ENCODE assay signal across 8 mouse cellular contexts in the genomic region with DNA sequence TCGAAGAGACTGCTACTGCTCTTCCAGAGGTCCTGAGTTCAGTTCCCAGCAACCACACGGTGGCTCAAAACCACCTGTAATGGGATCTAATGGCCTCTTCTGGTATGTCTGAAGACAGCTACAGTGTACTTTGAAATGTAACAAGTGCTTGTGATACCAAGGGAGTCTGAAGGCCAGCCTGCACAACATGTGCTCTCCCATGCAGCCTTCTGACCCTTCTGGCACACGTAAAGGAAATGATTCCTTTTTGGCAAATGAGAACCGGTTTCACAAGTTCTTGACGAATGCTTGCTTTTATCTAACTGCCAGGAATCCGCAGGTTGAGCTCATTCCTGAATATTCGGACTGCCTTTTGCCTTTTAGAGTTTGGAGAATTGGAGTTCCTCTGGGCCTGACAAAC. TPM values are rescaled to one million over a fixed set of nuclear protein-coding genes. Genes with fewer than 3 reads are reported as not detected.
A peak's percentile ranks its signal among the peaks of the same experiment; 100 is the strongest.
DNase-seq lines count a peak whose midpoint lies in the region; ATAC-seq and TF ChIP-seq lines count a peak whose summit lies in the region.

No protein-coding gene starts in this region.

- peak overlapping the region; percentile 53 for H3K9ac ChIP-seq in intestine, postnatal 0 days (ENCODE audit: low read depth, low read length)
- peak overlapping the region; percentile 63 for H3K9ac ChIP-seq in midbrain, embryonic 11.5 days (ENCODE audit: low read length)

- peak; percentile 58 for ATAC-seq in intestine, postnatal 0 days
- no peak for ATAC-seq in midbrain, embryonic 11.5 days (ENCODE audit: low FRiP score)

- H3K4me3 ChIP-seq in kidney, adult 2 months (ENCODE audit: insufficient read depth, low read depth, low read length): no peak overlapping the region; the same call in 1 of the 2 replicates
- peak overlapping the region; percentile 32 for H3K4me3 ChIP-seq in intestine, postnatal 0 days (ENCODE audit: low read depth, low read length)
- peak overlapping the region; percentile 14; the same call in 1 of the 2 replicates for H3K4me3 ChIP-seq in midbrain, embryonic 11.5 days (ENCODE audit: low read depth, low read length)

- H3K27me3 ChIP-seq in kidney, adult 2 months (replicated peaks; ENCODE audit: control insufficient read depth, insufficient read depth, low read length): no peaks in the 10 kb centered on the region
- no peaks in the 10 kb centered on the region for H3K27me3 ChIP-seq in intestine, postnatal 0 days (replicated peaks; ENCODE audit: control insufficient read depth, insufficient read depth, low read length)
- no peaks in the 10 kb centered on the region for H3K27me3 ChIP-seq in midbrain, embryonic 11.5 days (ENCODE audit: control insufficient read depth, insufficient read depth, low read length)

- TF ChIP-seq CTCF in kidney, adult 2 months (conservative IDR thresholded peaks at IDR 0.05; ENCODE audit: insufficient read depth, insufficient read length, low read depth, low read length): no peak
- no peak for TF ChIP-seq CTCF in intestine, postnatal 0 days (IDR thresholded peaks at IDR 0.05; ENCODE audit: low read depth)

- H3K4me2 ChIP-seq in intestine, postnatal 0 days (replicated peaks; ENCODE audit: low read depth): peak overlapping the region; percentile 70
- peak overlapping the region; percentile 41 for H3K4me2 ChIP-seq in midbrain, embryonic 11.5 days

- no peaks in the 10 kb centered on the region for H3K36me3 ChIP-seq in kidney, adult 2 months (ENCODE audit: control insufficient read depth, insufficient read depth, low read length)
- H3K36me3 ChIP-seq in intestine, postnatal 0 days (ENCODE audit: control insufficient read depth, insufficient read depth): no peaks in the 10 kb centered on the region
- H3K36me3 ChIP-seq in midbrain, embryonic 11.5 days (ENCODE audit: control insufficient read depth, insufficient read depth, low read length): no peaks in the 10 kb centered on the region

- TF ChIP-seq POLR2A in kidney, adult 2 months (IDR thresholded peaks at IDR 0.05; ENCODE audit: low read depth, low read length): no peak

- 15% methylated on average over 7 of the region's 7 CpGs for WGBS in kidney, adult 2 months
- 9% methylated on average over 7 of the region's 7 CpGs for WGBS in intestine, postnatal 0 days
- WGBS in midbrain, embryonic 11.5 days: 54% methylated on average over 7 of the region's 7 CpGs

- no peaks in the 10 kb centered on the region for H3K9me3 ChIP-seq in intestine, postnatal 0 days (ENCODE audit: control insufficient read depth)
- no peaks in the 10 kb centered on the region for H3K9me3 ChIP-seq in midbrain, embryonic 11.5 days (ENCODE audit: control insufficient read depth, low read length)

- H3K27ac ChIP-seq in kidney, adult 2 months (ENCODE audit: insufficient read depth, low read depth, low read length): peak overlapping the region; percentile 98
- peak overlapping the region; percentile 91 for H3K27ac ChIP-seq in intestine, postnatal 0 days (ENCODE audit: low read depth, low read length)
- no peak overlapping the region for H3K27ac ChIP-seq in midbrain, embryonic 11.5 days (ENCODE audit: low read depth, low read length)

- peaks cover 11% of the 10 kb centered on the region; the same call in 1 of the 2 replicates for H3K4me1 ChIP-seq in kidney, adult 2 months (ENCODE audit: control insufficient read depth, insufficient read depth, low read length)
- peaks cover 3% of the 10 kb centered on the region; the same call in 1 of the 2 replicates for H3K4me1 ChIP-seq in intestine, postnatal 0 days (replicated peaks; ENCODE audit: control insufficient read depth, insufficient read depth, low read length)
- peaks cover 9% of the 10 kb centered on the region for H3K4me1 ChIP-seq in midbrain, embryonic 11.5 days (ENCODE audit: control insufficient read depth, insufficient read depth, low read length)

- DNase-seq in kidney, adult 2 months: peak; percentile 49
- DNase-seq in kidney, postnatal 25 days: no peak
- DNase-seq in fibroblast of lung, adult 2 months (ENCODE audit: low read depth): peak; percentile 29
- DNase-seq in midbrain, embryonic 11.5 days (ENCODE audit: low spot score, missing footprints): no peak
- no peak for DNase-seq in thymus, postnatal 4 days
- no peak for DNase-seq in cerebellum, postnatal 14 days
- no peak for DNase-seq in right cerebral cortex, postnatal 36 days (ENCODE audit: low spot score in 2 of 2)

RNA-seq across cellular contexts. Expression of gene Nhp2, which starts 4.4 kb away (rescaled TPM):
- 44.6 and 49.8 TPM in 2 replicates for polyA plus RNA-seq in kidney, adult 2 months (2012; rRNA removed)
- 98.2 and 101 TPM in 2 replicates for polyA plus RNA-seq in intestine, postnatal 0 days (2015; fragmentation: Nextera tagmentation; extraction: Ambion mirVana)
- polyA plus RNA-seq in midbrain, embryonic 11.5 days (2014; fragmentation: Nextera tagmentation; extraction: Ambion mirVana): 152 and 167 TPM in 2 replicates

RNA-seq across cellular contexts. Expression of gene Hnrnpab, which starts 8.5 kb away (rescaled TPM):
- polyA plus RNA-seq in kidney, adult 2 months (2012; rRNA removed): 116 and 138 TPM in 2 replicates
- polyA plus RNA-seq in intestine, postnatal 0 days (2015; fragmentation: Nextera tagmentation; extraction: Ambion mirVana): 181 and 191 TPM in 2 replicates
- 802 and 844 TPM in 2 replicates for polyA plus RNA-seq in midbrain, embryonic 11.5 days (2014; fragmentation: Nextera tagmentation; extraction: Ambion mirVana)

RNA-seq across cellular contexts. Expression of gene Rmnd5b, which starts 20.6 kb away (rescaled TPM):
- 46.6 and 52.9 TPM in 2 replicates for polyA plus RNA-seq in kidney, adult 2 months (2012; rRNA removed)
- 32.4 and 34.2 TPM in 2 replicates for polyA plus RNA-seq in intestine, postnatal 0 days (2015; fragmentation: Nextera tagmentation; extraction: Ambion mirVana)
- polyA plus RNA-seq in midbrain, embryonic 11.5 days (2014; fragmentation: Nextera tagmentation; extraction: Ambion mirVana): 40.4 and 41.5 TPM in 2 replicates

RNA-seq across cellular contexts. Expression of gene Phykpl, which starts 30.6 kb away (rescaled TPM):
- 28.5 and 34.5 TPM in 2 replicates for polyA plus RNA-seq in kidney, adult 2 months (2012; rRNA removed)
- polyA plus RNA-seq in intestine, postnatal 0 days (2015; fragmentation: Nextera tagmentation; extraction: Ambion mirVana): 22.7 and 24.2 TPM in 2 replicates
- polyA plus RNA-seq in midbrain, embryonic 11.5 days (2014; fragmentation: Nextera tagmentation; extraction: Ambion mirVana): 9.6 and 10.7 TPM in 2 replicates

RNA-seq across cellular contexts. Expression of gene N4bp3, which starts 35.5 kb away (rescaled TPM):
- 11.8 and 13.6 TPM in 2 replicates for polyA plus RNA-seq in kidney, adult 2 months (2012; rRNA removed)
- polyA plus RNA-seq in intestine, postnatal 0 days (2015; fragmentation: Nextera tagmentation; extraction: Ambion mirVana): 8.5 and 8.8 TPM in 2 replicates
- polyA plus RNA-seq in midbrain, embryonic 11.5 days (2014; fragmentation: Nextera tagmentation; extraction: Ambion mirVana): 6.3 and 9.2 TPM in 2 replicates

Comparison
In these comparisons a context has a peak if more than half of its experiments do, and no peak if none do; other contexts are left out.
1. DNase-seq: peak in kidney, adult 2 months (single experiment) and fibroblast of lung, adult 2 months (single experiment); none in kidney, postnatal 25 days (0 of 2), midbrain, embryonic 11.5 days (single experiment), thymus, postnatal 4 days (single experiment), cerebellum, postnatal 14 days (0 of 2) and right cerebral cortex, postnatal 36 days (0 of 2).